Mouse (Mus musculus) left cerebral cortex, adult 8-10 months (tissue): ENCODE measurements around the gene 3110082I17Rik. TPM values are rescaled to one million over a fixed set of nuclear protein-coding genes. Genes with fewer than 3 reads are reported as not detected.

Experiments used
- DNase-seq, 2 experiments: peaks; one replicate each; pipeline ENCODE4 v3.0.0; 2022; ENCODE audit warnings: low spot score in 2 of 2
- total RNA-seq, 4 experiments: library from RNA; stranded (reverse); gene quantifications; 2 replicates each; pipeline ENCODE4 v1.2.4; 2022

3110082I17Rik gene
- total RNA-seq, 4 experiments from 2014 or later: 12.6 to 16.6 (median 15.2) TPM

- DNase-seq: no peak
Measured at GRCm38 (mm10) chr5:139453031-139453430, 7.3 kb downstream of the 3110082I17Rik start.

- no peak for DNase-seq
Measured at GRCm38 (mm10) chr5:139449926-139450325, 10.4 kb downstream of the 3110082I17Rik start.

- no peak for DNase-seq
Measured at GRCm38 (mm10) chr5:139449161-139449791, 11.1 kb downstream of the 3110082I17Rik start.

GRCm38 (mm10) chr5:139448025-139448424 lies 12.3 kb downstream of the 3110082I17Rik start:
- DNase-seq: peak in 1 of 2 experiments; percentile 62

GRCm38 (mm10) chr5:139445258-139445657 lies 15.1 kb downstream of the 3110082I17Rik start:
- DNase-seq: no peak

- no peak for DNase-seq
Measured at GRCm38 (mm10) chr5:139442962-139443361, 17.4 kb downstream of the 3110082I17Rik start.

GRCm38 (mm10) chr5:139442428-139442827 lies 17.9 kb downstream of the 3110082I17Rik start:
- no peak for DNase-seq

GRCm38 (mm10) chr5:139441726-139442018 lies 18.7 kb downstream of the 3110082I17Rik start:
- no peak for DNase-seq

- no peak for DNase-seq
Measured at GRCm38 (mm10) chr5:139440926-139441725, 19.2 kb downstream of the 3110082I17Rik start.

GRCm38 (mm10) chr5:139440451-139440850 lies 19.9 kb downstream of the 3110082I17Rik start:
- DNase-seq: no peak

GRCm38 (mm10) chr5:139438440-139438839 lies 21.9 kb downstream of the 3110082I17Rik start:
- DNase-seq: no peak

- no peak for DNase-seq
Measured at GRCm38 (mm10) chr5:139437769-139438168, 22.6 kb downstream of the 3110082I17Rik start.

- peak in 1 of 2 experiments; percentile 84 for DNase-seq
Measured at GRCm38 (mm10) chr5:139434940-139435339, 25.4 kb downstream of the 3110082I17Rik start.

- no peak for DNase-seq
Measured at GRCm38 (mm10) chr5:139433842-139434568, 26.3 kb downstream of the 3110082I17Rik start.

GRCm38 (mm10) chr5:139432747-139433508 lies 27.4 kb downstream of the 3110082I17Rik start:
- no peak for DNase-seq

GRCm38 (mm10) chr5:139432333-139432732 lies 28.0 kb downstream of the 3110082I17Rik start:
- no peak for DNase-seq

GRCm38 (mm10) chr5:139429818-139430341 lies 30.4 kb downstream of the 3110082I17Rik start:
- no peak for DNase-seq

- no peak for DNase-seq
Measured at GRCm38 (mm10) chr5:139427989-139428388, 32.3 kb downstream of the 3110082I17Rik start.

- no peak for DNase-seq
Measured at GRCm38 (mm10) chr5:139427001-139427400, 33.3 kb downstream of the 3110082I17Rik start.

- DNase-seq: no peak
Measured at GRCm38 (mm10) chr5:139425198-139425597, 35.1 kb downstream of the 3110082I17Rik start.
